Mouse (Mus musculus) E14TG2a.4 (cell line): Measurements from ENCODE around the gene Creg2.

Experiments
- CTCF ChIP-seq: conservative IDR thresholded peaks from 2 replicates; pipeline ENCODE4 v1.5.1; 2014; ENCODE audit warnings: low read length
- NANOG ChIP-seq: IDR thresholded peaks from 2 replicates; pipeline ENCODE4 v1.6.1; 2014; ENCODE audit warnings: borderline replicate concordance, low read length, mixed read lengths

- TF ChIP-seq CTCF (no peak), NANOG (no peak)
Measured at GRCm38 (mm10) chr1:39579139-39579538, 72.1 kb downstream of the Creg2 start.
